Mouse (Mus musculus) ES-E14 (cell line): Measurements from ENCODE around the gene Midn. TPM values are rescaled to one million over a fixed set of nuclear protein-coding genes. Genes with fewer than 3 reads are reported as not detected.
A peak's percentile ranks its signal among the peaks of the same experiment; 100 is the strongest.

ENCODE experiments used
- DNase-seq: peaks from one replicate; pipeline ENCODE4 v3.0.0-alpha.2; 2013; ENCODE audit warnings: low read depth, low spot score
- H3K27ac ChIP-seq: 2 replicates; pipeline ENCODE4 v1.5.1; 2012; ENCODE audit warnings: low read depth, mild to moderate bottlenecking, low read length, moderate library complexity, mixed read lengths; ENCODE audit not compliant: poor library complexity, insufficient read depth, severe bottlenecking
- H3K36me3 ChIP-seq: 2 replicates; pipeline ENCODE4 v1.6.1; 2012; ENCODE audit warnings: mild to moderate bottlenecking, low read length, moderate library complexity, mixed read lengths; ENCODE audit not compliant: control insufficient read depth, poor library complexity, insufficient read depth, severe bottlenecking
- H3K4me1 ChIP-seq, 2 experiments: fragments of 150-350 bp in 1 of 2; sonication (generic) in 1 of 2; 2 replicates each; pipeline ENCODE4 v1.6.1; 2012; ENCODE audit warnings: low read length in 2 of 2, mild to moderate bottlenecking in 1 of 2, mixed read lengths in 1 of 2; ENCODE audit not compliant: control insufficient read depth in 2 of 2, insufficient read depth in 2 of 2, poor library complexity in 1 of 2
- H3K4me3 ChIP-seq, 2 experiments: fragments of 150-350 bp in 1 of 2; sonication (generic) in 1 of 2; 2 replicates each; pipeline ENCODE4 v1.5.1; 2012; ENCODE audit warnings: low read length in 2 of 2, low read depth in 1 of 2, mild to moderate bottlenecking in 1 of 2, mixed read lengths in 1 of 2; ENCODE audit not compliant: insufficient read depth in 1 of 2, poor library complexity in 1 of 2, severe bottlenecking in 1 of 2
- H3K9ac ChIP-seq: 2 replicates; pipeline ENCODE4 v1.6.1; 2012; ENCODE audit warnings: low read depth, mild to moderate bottlenecking, low read length, mixed read lengths; ENCODE audit not compliant: poor library complexity, insufficient read depth, severe bottlenecking
- H3K9me3 ChIP-seq: fragments of 150-350 bp; sonication (generic); 2 replicates; pipeline ENCODE4 v1.6.1; 2012; ENCODE audit warnings: low read depth, mild to moderate bottlenecking, low read length; ENCODE audit not compliant: control insufficient read depth, insufficient read depth
- CHD2 ChIP-seq: IDR thresholded peaks from 2 replicates; pipeline ENCODE4 v1.6.1; 2014; ENCODE audit warnings: mild to moderate bottlenecking, low read depth, low read length, inconsistent platforms
- HCFC1 ChIP-seq: IDR thresholded peaks from 2 replicates; pipeline ENCODE4 v1.6.1; 2012; ENCODE audit warnings: low read length, inconsistent platforms, borderline replicate concordance; ENCODE audit not compliant: insufficient read depth
- MAFK ChIP-seq: IDR thresholded peaks from 2 replicates; pipeline ENCODE4 v1.6.1; 2014; ENCODE audit warnings: mild to moderate bottlenecking, low read depth, low read length, inconsistent platforms; ENCODE audit not compliant: insufficient read depth
- ZC3H11A ChIP-seq: IDR thresholded peaks from 2 replicates; pipeline ENCODE4 v1.6.1; 2012; ENCODE audit warnings: low read depth, mild to moderate bottlenecking, inconsistent platforms, low read length, borderline replicate concordance
- ZNF384 ChIP-seq: IDR thresholded peaks from 2 replicates; pipeline ENCODE4 v1.6.1; 2012; ENCODE audit warnings: low read depth, low read length, inconsistent platforms
- in situ Hi-C, 2 experiments: fragments of 600-800 bp; cut with MboI; formaldehyde crosslinking; loops; one replicate each; pipeline ENCODE4 v1.15.1; 2025; ENCODE audit warnings: low sequenced_read_pairs in 2 of 2, inconsistent platforms in 1 of 2; ENCODE audit not compliant: unreplicated experiment in 2 of 2
- total RNA-seq: library from RNA; depleted of rRNA; stranded (reverse); fragments of 300-350 nt; gene quantifications from 2 replicates; pipeline ENCODE4 v1.2.3, GENCODE M21; 2012

Gene Midn
- total RNA-seq, 1 experiment = 38.3 TPM

DNA sequence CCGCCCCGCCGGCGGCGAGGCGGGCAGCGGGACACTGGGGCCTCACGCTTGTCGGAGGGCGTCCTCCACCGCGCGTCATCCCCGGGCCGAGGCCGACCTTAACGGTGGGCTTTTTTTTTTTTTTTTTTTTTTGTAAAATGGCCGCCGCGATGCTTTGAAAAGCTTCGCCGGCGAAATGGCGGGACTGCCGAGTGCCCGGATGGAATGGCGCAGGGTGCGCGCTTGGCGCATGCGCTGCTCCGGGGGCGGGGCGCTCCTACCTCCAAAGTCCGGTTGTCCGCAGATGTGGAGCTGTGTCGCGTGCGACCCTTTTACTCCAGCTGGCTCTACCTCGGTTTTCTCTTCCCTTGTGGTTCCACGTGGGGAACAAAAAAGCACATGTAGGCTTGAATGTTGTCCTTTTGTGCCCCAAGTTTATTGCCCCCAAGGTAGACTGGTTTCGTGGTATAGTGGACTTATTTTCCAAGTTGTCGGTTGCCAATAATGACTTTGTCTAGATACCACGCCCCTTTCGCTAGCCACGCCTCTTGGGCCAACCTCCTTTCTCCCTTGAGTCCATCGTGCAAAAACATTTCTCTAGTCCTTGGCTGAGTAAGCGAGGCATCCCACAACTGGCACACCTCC is 20.1 kb downstream of the Midn start:
- Histone ChIP-seq H3K4me3 (peak overlapping the region; percentile 71 to 87), H3K9ac (peak overlapping the region; percentile 98), H3K4me1 (peaks cover 9 to 30% of the 10 kb centered on the region in 2 experiments), H3K27ac (peak overlapping the region; percentile 98), H3K9me3 (no peaks in the 10 kb centered on the region), H3K36me3 (peaks cover 24% of the 10 kb centered on the region)
- in situ Hi-C loops = no loop called here
- peak; percentile 94 for DNase-seq
- no peak for TF ChIP-seq MAFK
- peak; percentile 97 for TF ChIP-seq ZNF384
- TF ChIP-seq HCFC1 = peak; percentile 16; the same call in 1 of the 2 replicates
- peak; percentile 87 for TF ChIP-seq ZC3H11A
- no peak for TF ChIP-seq CHD2

DNA sequence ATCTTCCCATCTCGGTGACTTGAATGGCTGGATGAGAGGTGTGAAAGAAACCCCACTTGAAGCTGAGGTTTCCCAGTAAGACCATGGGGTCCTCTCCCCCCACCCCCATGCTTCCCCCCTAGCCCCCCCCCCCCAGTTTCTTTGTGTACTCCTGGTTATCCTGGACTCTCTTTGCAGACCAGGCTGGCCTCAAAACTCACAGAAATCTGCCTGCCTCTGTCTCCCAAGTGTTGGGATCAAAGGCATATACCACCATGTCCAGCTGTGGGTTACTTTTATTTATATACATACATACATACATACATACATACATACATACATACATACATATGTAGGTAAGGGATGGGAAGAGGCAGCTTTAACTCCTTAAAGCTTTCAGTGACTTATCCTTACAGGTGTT is 21.0 kb downstream of the Midn start:
- DNase-seq = no peak
- in situ Hi-C loops = no loop called here
- Histone ChIP-seq H3K4me1 (peaks cover 9 to 25% of the 10 kb centered on the region in 2 experiments), H3K36me3 (peaks cover 24% of the 10 kb centered on the region), H3K9me3 (no peaks in the 10 kb centered on the region), H3K27ac (no peak overlapping the region), H3K9ac (peak overlapping the region; percentile 32; the same call in 1 of the 2 replicates), H3K4me3 (peak overlapping the region; percentile 71 to 87; a peak in 3 of 4 replicates)
- TF ChIP-seq ZC3H11A = no peak
- TF ChIP-seq CHD2 = no peak
- TF ChIP-seq HCFC1 = no peak
- no peak for TF ChIP-seq ZNF384
- TF ChIP-seq MAFK = no peak

DNA sequence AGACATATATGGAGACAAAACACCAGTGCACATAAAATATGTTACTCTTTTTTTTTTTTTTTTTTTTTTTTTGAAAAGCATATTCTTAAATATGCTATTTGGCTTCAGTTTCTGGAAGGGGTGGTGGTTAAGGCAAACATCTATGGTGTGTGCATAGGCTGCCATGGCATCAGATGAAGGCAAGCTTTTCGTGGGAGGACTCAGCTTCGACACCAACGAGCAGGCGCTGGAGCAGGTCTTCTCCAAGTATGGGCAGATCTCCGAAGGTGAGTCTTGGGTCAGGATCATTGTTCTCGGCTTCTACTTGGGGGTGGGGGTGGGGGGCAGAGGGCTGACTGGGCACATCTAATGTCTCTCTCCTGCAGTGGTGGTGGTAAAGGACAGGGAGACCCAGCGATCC is 21.6 kb downstream of the Midn start:
- Histone ChIP-seq H3K36me3 (peaks cover 24% of the 10 kb centered on the region), H3K27ac (no peak overlapping the region), H3K4me3 (no peak overlapping the region), H3K9ac (no peak overlapping the region), H3K4me1 (peaks cover 9 to 23% of the 10 kb centered on the region in 2 experiments; a peak in 3 of 4 replicates), H3K9me3 (no peaks in the 10 kb centered on the region)
- DNase-seq = no peak
- in situ Hi-C loops = loop anchor here (10.0 kb wide), 2 partner anchors 75 to 205 kb away; partner anchors contain the start of gene Ndufs7 (in 1 of the 2)
- TF ChIP-seq CHD2 (no peak), ZNF384 (0 out of 2 replicates have a peak, but pooled peaks have one; percentile 18), ZC3H11A (no peak), MAFK (no peak), HCFC1 (no peak)

- DNase-seq = no peak
- no peak overlapping the region for H3K4me3 ChIP-seq
These were observed 22.0 kb downstream of the Midn start for GRCm38 (mm10) chr10:80170052-80170451.

More at GRCm38 (mm10) chr10:80170052-80170451, 22.0 kb downstream of the Midn start:
- Histone ChIP-seq H3K27ac (no peak overlapping the region), H3K9ac (no peak overlapping the region), H3K9me3 (no peaks in the 10 kb centered on the region), H3K4me1 (peaks cover 9 to 21% of the 10 kb centered on the region in 2 experiments; a peak in 3 of 4 replicates), H3K36me3 (peaks cover 24% of the 10 kb centered on the region)
- in situ Hi-C loops = loop anchor here (10.0 kb wide), 2 partner anchors 75 to 205 kb away; partner anchors contain the start of gene Ndufs7 (in 1 of the 2)
- no peak for TF ChIP-seq HCFC1
- TF ChIP-seq MAFK = no peak
- no peak for TF ChIP-seq CHD2
- TF ChIP-seq ZNF384 = no peak
- TF ChIP-seq ZC3H11A = no peak
